Mouse (Mus musculus) embryonic facial prominence, embryonic 14.5 days (tissue): Measurements from ENCODE around the gene P2rx1. TPM values are rescaled to one million over a fixed set of nuclear protein-coding genes. Genes with fewer than 3 reads are reported as not detected.

Source experiments
- ATAC-seq: fragments of 200-750 bp; cut with Nextera tagmentation; 2 replicates; pipeline ENCODE4 v1.8.0; 2017; ENCODE audit warnings: low read depth, moderate number of reproducible peaks, moderate TSS enrichment
- DNase-seq: peaks from one replicate; pipeline ENCODE4 v3.0.0-alpha.2; 2015; ENCODE audit warnings: low spot score
- H3K27ac ChIP-seq: fragments of 300-500 bp; sonication (generic); replicated peaks from 2 replicates; pipeline ENCODE4 v1.5.1; 2014; ENCODE audit warnings: low read depth, mild to moderate bottlenecking, low read length, moderate library complexity
- H3K27me3 ChIP-seq: fragments of 300-500 bp; sonication (generic); replicated peaks from 2 replicates; pipeline ENCODE4 v1.6.1; 2014; ENCODE audit warnings: low read length; ENCODE audit not compliant: control insufficient read depth, insufficient read depth
- H3K36me3 ChIP-seq: fragments of 300-500 bp; sonication (generic); 2 replicates; pipeline ENCODE4 v1.6.1; 2014; ENCODE audit warnings: low read length, mixed read lengths; ENCODE audit not compliant: control insufficient read depth, insufficient read depth
- H3K4me1 ChIP-seq: fragments of 300-500 bp; sonication (generic); 2 replicates; pipeline ENCODE4 v1.6.1; 2014; ENCODE audit warnings: antibody characterized with exemption, low read length; ENCODE audit not compliant: control insufficient read depth, insufficient read depth
- H3K4me2 ChIP-seq: fragments of 300-500 bp; sonication (generic); 2 replicates; pipeline ENCODE4 v1.6.1; 2014; ENCODE audit warnings: low read depth, mild to moderate bottlenecking, low read length, moderate library complexity, mixed read lengths
- H3K4me3 ChIP-seq: fragments of 300-500 bp; sonication (generic); 2 replicates; pipeline ENCODE4 v1.5.1; 2014; ENCODE audit warnings: low read depth, mild to moderate bottlenecking, low read length
- H3K9ac ChIP-seq: fragments of 300-500 bp; sonication (generic); 2 replicates; pipeline ENCODE4 v1.6.1; 2014; ENCODE audit warnings: low read depth, mild to moderate bottlenecking, low read length, moderate library complexity, mixed read lengths
- H3K9me3 ChIP-seq: fragments of 300-500 bp; sonication (generic); 2 replicates; pipeline ENCODE4 v1.6.1; 2016; ENCODE audit warnings: low read length; ENCODE audit not compliant: control insufficient read depth
- WGBS: fragments of 180-500 bp; shearing (Covaris S2); extraction: QIAGEN DNeasy Blood & Tissue Kit; methylation state at CpG from one replicate; pipeline ENCODE4 v1.1.7; 2014; 5-methylcytosine and 5-hydroxymethylcytosine counted together
- polyA plus RNA-seq: library from polyadenylated mRNA; unstranded; fragments of >200 nt; fragmentation: Nextera tagmentation; extraction: Ambion mirVana; gene quantifications from 2 replicates; pipeline ENCODE4 v1.2.1, GENCODE M21; 2014

The P2rx1 gene
- polyA plus RNA-seq, 1 experiment from 2014 or later, result 3.0 TPM

DNA sequence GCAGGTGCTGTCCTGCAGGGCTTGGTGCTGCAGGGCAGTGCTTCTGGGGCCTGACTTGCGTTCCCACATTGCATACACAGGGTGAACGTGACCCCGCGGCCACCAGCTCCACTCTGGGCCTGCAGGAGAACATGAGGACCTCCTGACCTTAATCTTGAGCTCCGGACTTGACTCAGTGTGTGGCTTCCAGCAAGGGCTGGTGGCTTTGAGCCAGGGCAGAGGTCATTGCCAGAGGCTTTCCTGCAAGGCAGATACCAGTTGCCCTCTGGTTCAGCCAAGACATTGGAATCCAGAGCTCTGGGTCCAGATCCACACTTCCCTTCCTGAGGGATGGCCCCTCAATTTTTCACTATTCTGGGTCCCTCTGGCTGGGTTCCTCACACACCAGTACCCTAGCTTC, 15.1 kb downstream of the P2rx1 start:
- 81% methylated on average over 5 of the region's 5 CpGs for WGBS
- no peak overlapping the region for H3K4me2 ChIP-seq
- ATAC-seq (no peak), DNase-seq (no peak)
- H3K4me1 ChIP-seq, result no peaks in the 10 kb centered on the region
- H3K4me3 ChIP-seq, result no peak overlapping the region
- no peak overlapping the region for H3K27ac ChIP-seq
- no peaks in the 10 kb centered on the region for H3K36me3 ChIP-seq
- no peaks in the 10 kb centered on the region for H3K9me3 ChIP-seq
- no peaks in the 10 kb centered on the region; the same call in 1 of the 2 replicates for H3K27me3 ChIP-seq
- H3K9ac ChIP-seq, result no peak overlapping the region

DNA sequence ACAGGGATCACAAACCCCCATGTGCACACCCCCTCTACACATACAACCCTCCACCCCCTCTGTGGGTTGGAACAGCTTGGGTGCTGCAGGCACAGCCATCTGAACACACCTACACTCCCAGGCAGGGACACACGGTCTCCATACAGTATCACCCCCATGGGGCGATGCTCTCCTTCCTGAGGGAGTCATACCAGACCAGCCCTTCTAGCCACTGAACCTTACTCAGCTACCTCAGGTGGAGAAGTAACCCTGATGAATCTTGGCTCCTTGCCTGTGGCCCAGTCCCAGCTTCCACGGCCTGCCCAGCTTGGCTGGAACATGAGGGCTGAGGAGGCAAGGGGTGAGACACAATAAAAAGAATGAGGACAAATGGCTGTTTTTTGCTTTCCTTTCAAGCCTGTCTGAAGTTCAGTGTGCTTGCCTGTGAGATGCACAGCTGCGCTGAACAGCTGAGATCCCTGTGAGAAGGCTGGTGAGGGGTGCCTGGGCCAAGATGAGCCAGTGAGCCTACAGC, 16.0 kb downstream of the P2rx1 start:
- H3K27ac ChIP-seq, result no peak overlapping the region
- H3K9ac ChIP-seq, result no peak overlapping the region
- no peaks in the 10 kb centered on the region for H3K36me3 ChIP-seq
- no peaks in the 10 kb centered on the region for H3K9me3 ChIP-seq
- no peak for ATAC-seq
- H3K4me2 ChIP-seq, result no peak overlapping the region
- no peak overlapping the region for H3K4me3 ChIP-seq
- 65% methylated on average over 4 of the region's 4 CpGs for WGBS
- peak; percentile 37 for DNase-seq
- no peaks in the 10 kb centered on the region for H3K4me1 ChIP-seq
- H3K27me3 ChIP-seq, result peaks cover 7% of the 10 kb centered on the region

DNA sequence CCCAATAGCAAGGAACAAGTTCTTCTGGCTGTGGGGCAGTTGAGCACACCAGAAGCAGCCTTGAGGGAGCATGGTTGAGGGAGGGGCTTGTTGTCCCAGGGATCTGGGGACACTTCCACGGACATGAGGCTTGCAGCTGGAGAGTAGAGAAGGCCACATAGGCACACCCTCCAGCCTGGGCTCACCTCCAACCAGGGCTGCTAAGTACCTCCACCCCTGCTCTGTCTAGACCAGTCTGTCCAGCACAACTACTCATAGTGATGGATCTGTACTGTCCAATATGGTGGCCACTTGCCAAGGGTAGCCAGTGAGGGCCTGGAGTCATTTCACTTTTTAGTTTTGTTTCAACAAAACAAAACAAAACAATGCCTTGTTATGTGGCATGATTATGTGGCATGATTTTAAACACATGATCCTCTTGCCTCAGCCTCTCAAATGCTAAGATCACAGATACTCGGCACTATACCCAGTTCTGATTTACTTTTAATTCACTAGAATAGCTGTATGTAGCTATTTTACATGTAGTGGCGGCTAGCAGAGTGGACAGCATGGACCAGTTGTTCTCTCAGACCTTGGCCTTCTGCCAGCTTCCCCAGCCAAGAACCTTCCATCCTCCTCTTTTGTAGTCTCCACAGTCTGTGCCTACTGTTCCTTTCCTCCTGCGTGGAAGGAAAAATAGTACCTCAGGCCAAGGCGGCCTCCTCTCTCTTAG, 16.6 kb downstream of the P2rx1 start:
- DNase-seq (no peak), ATAC-seq (no peak)
- no peaks in the 10 kb centered on the region for H3K36me3 ChIP-seq
- H3K9me3 ChIP-seq, result no peaks in the 10 kb centered on the region
- no peak overlapping the region for H3K27ac ChIP-seq
- H3K4me1 ChIP-seq, result no peaks in the 10 kb centered on the region
- peaks cover 13% of the 10 kb centered on the region for H3K27me3 ChIP-seq
- 67% methylated on average over 5 of the region's 5 CpGs for WGBS
- H3K9ac ChIP-seq, result no peak overlapping the region
- H3K4me3 ChIP-seq, result no peak overlapping the region
- no peak overlapping the region for H3K4me2 ChIP-seq

DNA sequence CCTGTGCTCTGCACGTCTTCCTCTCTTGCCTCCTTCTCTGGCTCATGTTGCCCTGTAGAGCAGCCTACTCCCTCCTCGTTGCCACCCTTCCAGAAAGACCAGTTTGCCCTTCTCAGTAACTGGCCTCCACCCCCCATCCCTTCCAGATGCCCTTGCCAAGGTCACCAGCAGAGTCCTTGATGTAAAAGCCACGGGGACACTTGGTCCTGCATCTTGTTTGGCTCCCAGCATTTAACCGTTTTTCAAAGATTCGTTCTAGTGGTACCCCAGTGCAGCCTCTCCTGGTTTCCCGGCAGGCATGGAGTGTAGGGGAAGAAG, 17.2 kb downstream of the P2rx1 start:
- H3K27me3 ChIP-seq, result peaks cover 13% of the 10 kb centered on the region
- no peak for DNase-seq
- WGBS, result 77% methylated on average over 6 of the region's 6 CpGs
- H3K36me3 ChIP-seq, result no peaks in the 10 kb centered on the region
- H3K4me2 ChIP-seq, result no peak overlapping the region
- H3K9me3 ChIP-seq, result no peaks in the 10 kb centered on the region
- no peak overlapping the region for H3K4me3 ChIP-seq
- H3K4me1 ChIP-seq, result no peaks in the 10 kb centered on the region
- no peak overlapping the region for H3K27ac ChIP-seq
- ATAC-seq, result no peak
- H3K9ac ChIP-seq, result no peak overlapping the region

DNA sequence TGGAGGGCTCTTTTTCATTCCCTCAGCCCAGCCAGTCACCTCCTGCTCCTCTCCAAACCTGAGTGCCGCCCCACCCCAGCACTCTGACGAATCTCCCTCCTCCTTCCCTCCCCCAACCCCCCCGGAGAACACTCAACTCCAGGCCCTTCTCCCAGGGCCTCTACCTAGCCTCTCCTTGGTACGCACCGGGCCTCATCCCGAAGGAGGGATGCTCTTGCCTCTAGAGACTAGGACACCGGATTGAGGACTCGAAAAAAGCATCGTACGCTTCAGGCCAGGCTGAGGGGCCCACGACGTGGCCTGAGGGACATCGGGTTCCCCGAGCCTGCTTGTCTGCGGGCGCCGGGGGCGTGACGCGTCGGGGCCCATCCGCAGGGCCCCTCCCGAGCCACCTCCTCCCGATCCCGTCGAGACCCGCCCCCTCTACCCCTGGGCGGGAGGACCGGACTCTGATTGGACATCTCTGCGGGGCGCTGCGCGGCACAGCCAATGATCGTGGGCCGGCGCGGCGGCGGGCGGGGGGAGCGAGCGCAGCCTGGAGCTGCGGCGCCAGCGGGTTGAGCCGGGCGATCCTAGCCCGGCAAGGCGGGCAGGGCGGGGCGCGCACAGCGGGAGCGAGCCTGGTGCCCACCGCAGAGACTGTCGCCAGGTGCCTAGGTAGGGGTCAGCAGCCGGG, 19.7 kb downstream of the P2rx1 start, which contains the start of gene Camkk1:
Camkk1 (plus strand) TSS at position 538 of the 676 bp plus-strand sequence.
- Histone ChIP-seq H3K4me1 (no peaks in the 10 kb centered on the region), H3K4me2 (peak within 1 kb of the TSS; percentile 96), H3K27ac (no peak within 1 kb of the TSS), H3K36me3 (no peaks in the 10 kb centered on the region), H3K4me3 (peak within 1 kb of the TSS; percentile 72), H3K9ac (peak within 1 kb of the TSS; percentile 69), H3K27me3 (peaks cover 13% of the 10 kb centered on the region), H3K9me3 (no peaks in the 10 kb centered on the region)
- ATAC-seq (peak; percentile 97), DNase-seq (peak; percentile 96)
- 1% methylated on average over 19 of the region's 57 CpGs for WGBS

DNA sequence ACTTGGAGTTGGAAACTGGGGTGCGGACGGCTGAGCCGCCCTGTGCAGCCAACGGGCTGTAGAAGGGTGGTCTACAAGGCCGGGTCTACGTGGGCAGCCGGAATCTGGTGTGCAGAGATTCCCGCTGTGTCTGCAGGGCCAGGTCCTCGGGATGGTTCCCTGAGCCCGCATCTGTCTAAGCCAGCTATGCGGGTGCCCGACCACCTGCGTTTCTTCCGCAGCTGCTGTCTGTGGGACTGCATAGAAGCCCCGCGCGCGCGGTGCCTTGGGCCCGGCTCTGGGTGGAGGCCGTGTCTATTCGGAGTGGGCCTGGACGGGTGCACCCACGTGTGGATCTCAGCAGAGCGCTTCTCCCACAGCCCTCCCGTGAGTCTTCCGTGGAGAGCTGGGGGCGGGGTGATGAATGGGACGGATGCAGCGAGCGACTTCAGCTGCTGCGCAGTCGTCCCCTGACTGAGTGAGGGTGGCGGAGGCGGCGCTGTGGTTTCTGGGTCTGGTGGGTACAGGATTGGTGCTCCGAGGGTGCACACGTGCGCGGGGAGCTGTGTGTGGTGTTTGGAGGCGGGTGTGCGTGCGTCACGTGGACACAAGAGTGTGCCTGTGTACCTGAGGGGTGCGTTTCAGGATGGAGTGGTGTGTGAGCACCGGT, 20.4 kb downstream of the P2rx1 start:
- H3K4me2 ChIP-seq, result peak overlapping the region; percentile 96
- peak overlapping the region; percentile 72 for H3K4me3 ChIP-seq
- H3K4me1 ChIP-seq, result no peaks in the 10 kb centered on the region
- peaks cover 13% of the 10 kb centered on the region for H3K27me3 ChIP-seq
- H3K9ac ChIP-seq, result peak overlapping the region; percentile 69
- no peaks in the 10 kb centered on the region for H3K9me3 ChIP-seq
- no peaks in the 10 kb centered on the region for H3K36me3 ChIP-seq
- ATAC-seq (peak; percentile 51), DNase-seq (peak; percentile 38)
- no peak overlapping the region for H3K27ac ChIP-seq
- under 1% methylated on average over 35 of the region's 46 CpGs for WGBS

DNA sequence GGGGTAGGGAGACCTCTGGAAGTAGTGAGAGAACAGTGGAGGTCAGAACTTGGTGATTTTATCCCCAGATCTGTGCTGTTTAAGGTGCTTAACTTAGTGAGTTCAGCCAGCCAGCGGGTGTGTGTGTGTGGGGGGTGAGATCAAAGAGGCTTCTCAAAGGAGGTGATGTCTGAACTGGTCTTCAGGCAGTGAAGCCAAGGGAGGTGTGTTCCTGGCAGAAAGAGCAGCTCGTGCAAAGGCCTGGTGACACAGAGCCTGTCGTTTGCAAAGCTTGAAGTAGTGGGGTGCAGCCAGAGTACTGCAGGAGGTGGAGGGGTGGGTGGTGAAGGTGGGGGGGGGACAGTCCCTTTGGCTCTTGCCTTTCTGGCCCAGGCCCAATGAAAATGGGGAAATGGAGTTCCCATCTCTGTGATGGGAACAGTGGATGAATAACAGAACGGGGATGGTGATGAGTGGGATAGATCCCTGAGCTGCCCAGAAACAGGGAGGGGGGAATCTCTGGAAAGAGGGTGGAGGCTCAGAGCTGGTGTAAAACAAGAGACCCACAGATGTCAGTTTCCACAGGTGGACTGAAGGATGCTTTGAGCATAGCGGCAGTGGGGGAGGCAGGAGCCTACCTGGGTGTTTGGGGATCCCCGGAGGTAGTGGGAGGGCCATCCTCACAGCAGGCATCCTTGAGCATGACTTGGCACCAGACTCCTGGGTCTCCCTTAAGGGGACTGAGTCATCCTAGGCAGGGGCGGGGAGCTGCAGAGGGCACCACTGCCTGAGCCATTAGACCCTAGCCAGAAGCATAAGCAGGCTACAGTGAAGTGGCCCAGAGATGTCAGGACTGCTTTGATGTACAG, 22.3 kb downstream of the P2rx1 start:
- Histone ChIP-seq H3K4me1 (no peaks in the 10 kb centered on the region), H3K4me2 (no peak overlapping the region), H3K27ac (no peak overlapping the region), H3K9ac (no peak overlapping the region), H3K27me3 (peaks cover 13% of the 10 kb centered on the region), H3K4me3 (no peak overlapping the region), H3K9me3 (no peaks in the 10 kb centered on the region), H3K36me3 (no peaks in the 10 kb centered on the region)
- 55% methylated on average over 6 of the region's 7 CpGs for WGBS
- DNase-seq, result no peak
- ATAC-seq, result no peak

DNA sequence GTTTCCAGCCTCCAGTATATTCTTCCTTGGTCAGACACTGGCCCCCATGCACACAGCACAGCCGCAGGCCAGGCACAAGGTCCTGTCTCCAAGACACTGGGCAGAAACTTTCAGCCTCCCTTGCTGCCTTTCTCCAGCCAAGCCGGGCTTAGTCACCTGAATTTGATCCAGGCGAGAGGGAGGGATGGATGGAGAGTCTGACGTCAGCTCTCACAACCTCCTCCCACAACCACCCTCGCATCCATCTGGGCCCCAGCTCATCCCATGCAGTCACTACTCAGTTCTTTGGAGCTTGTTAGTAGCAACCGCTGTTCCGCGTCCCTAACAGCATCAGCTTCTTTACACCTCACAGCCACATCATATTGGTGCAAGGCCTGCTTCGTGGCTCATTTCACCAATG, 24.2 kb downstream of the P2rx1 start:
- Histone ChIP-seq H3K27ac (no peak overlapping the region; the same call in 1 of the 2 replicates), H3K4me3 (no peak overlapping the region), H3K4me1 (no peaks in the 10 kb centered on the region), H3K27me3 (peaks cover 13% of the 10 kb centered on the region), H3K9ac (no peak overlapping the region), H3K36me3 (no peaks in the 10 kb centered on the region), H3K9me3 (no peaks in the 10 kb centered on the region), H3K4me2 (no peak overlapping the region)
- 45% methylated on average over 8 of the region's 9 CpGs for WGBS
- DNase-seq (peak; percentile 59), ATAC-seq (no peak; the same call in 1 of the 2 replicates)
